Mouse (Mus musculus): ENCODE data around the gene Lmbr1l. TPM values are rescaled to one million over a fixed set of nuclear protein-coding genes. Genes with fewer than 3 reads are reported as not detected.

Lmbr1l gene
- total and polyA plus RNA-seq, 3 experiments = 7.0 to 17.3 TPM; not detected in 1

GRCm38 (mm10) chr15:98864951-98865350 lies 53.1 kb downstream of the Lmbr1l start:
- no peak overlapping the region for H3K4me3 ChIP-seq (ENCODE audit: control insufficient read depth in 1 of 2, insufficient read depth in 1 of 2, low read depth in 2 of 2, low read length in 2 of 2)
- H3K79me2 ChIP-seq (ENCODE audit: control insufficient read depth, insufficient read depth, low read length, poor library complexity) = peaks cover 42% of the 10 kb centered on the region
- TF ChIP-seq TCF12 (IDR thresholded peaks at IDR 0.05; ENCODE audit: low read depth, low read length) (no peak), NRF1 (IDR thresholded peaks at IDR 0.05; ENCODE audit: insufficient read depth, low read depth, low read length, poor library complexity, severe bottlenecking) (no peak), CHD2 (IDR thresholded peaks at IDR 0.05; ENCODE audit: low read length) (no peak), UBTF (IDR thresholded peaks at IDR 0.05; ENCODE audit: borderline replicate concordance, insufficient read depth, low read depth, low read length) (no peak), USF2 (IDR thresholded peaks at IDR 0.05; ENCODE audit: borderline replicate concordance in 1 of 2, insufficient read depth in 1 of 2, low read depth in 1 of 2, low read length in 2 of 2) (no peak), ZKSCAN1 (IDR thresholded peaks at IDR 0.05; ENCODE audit: low read depth, low read length) (no peak), JUND (IDR thresholded peaks at IDR 0.05; ENCODE audit: low read depth, low read length) (no peak), POLR2A (IDR thresholded peaks at IDR 0.05; ENCODE audit: control insufficient read depth in 1 of 2, insufficient read depth in 1 of 2, low read depth in 1 of 2, low read length in 2 of 2, poor library complexity in 1 of 2) (no peak), CTCF (IDR thresholded peaks at IDR 0.05 in 2 of 3, conservative IDR thresholded peaks at IDR 0.05 in 1 of 3; ENCODE audit: control insufficient read depth in 1 of 3, insufficient read depth in 1 of 3, low read depth in 2 of 3, low read length in 3 of 3, poor library complexity in 1 of 3, severe bottlenecking in 1 of 3) (no peak), GABPA (IDR thresholded peaks at IDR 0.05; ENCODE audit: low read depth, low read length) (no peak), MAZ (IDR thresholded peaks at IDR 0.05; ENCODE audit: low read depth, low read length) (no peak), ELF1 (IDR thresholded peaks at IDR 0.05; ENCODE audit: low read depth, low read length) (no peak), EP300 (IDR thresholded peaks at IDR 0.05; ENCODE audit: low read depth in 1 of 2, low read length in 2 of 2) (no peak), HCFC1 (IDR thresholded peaks at IDR 0.05; ENCODE audit: low read depth, low read length) (no peak), BHLHE40 (IDR thresholded peaks at IDR 0.05; ENCODE audit: borderline replicate concordance, low read depth, low read length) (no peak)
- no peaks in the 10 kb centered on the region for H3K27me3 ChIP-seq (ENCODE audit: control insufficient read depth in 1 of 2, insufficient read depth in 2 of 2, low read length in 2 of 2)
- H3K27ac ChIP-seq (ENCODE audit: control insufficient read depth, low read depth, low read length) = no peak overlapping the region
- H3K9ac ChIP-seq (ENCODE audit: control insufficient read depth, low read depth, low read length, poor library complexity, severe bottlenecking) = no peak overlapping the region
- H3K36me3 ChIP-seq (ENCODE audit: control insufficient read depth in 1 of 2, insufficient read depth in 2 of 2, low read length in 2 of 2) = peaks cover 18 to 23% of the 10 kb centered on the region in 2 experiments
- no peaks in the 10 kb centered on the region for H3K9me3 ChIP-seq (replicated peaks; ENCODE audit: insufficient read depth, low read length)
- DNase-seq (ENCODE audit: low read depth, low spot score) = no peak
- peaks cover 14 to 21% of the 10 kb centered on the region in 2 experiments for H3K4me1 ChIP-seq (ENCODE audit: control insufficient read depth in 1 of 2, insufficient read depth in 2 of 2, low read length in 2 of 2)

GRCm38 (mm10) chr15:98863451-98863958 lies 54.5 kb downstream of the Lmbr1l start:
- H3K27me3 ChIP-seq (ENCODE audit: control insufficient read depth in 1 of 2, insufficient read depth in 2 of 2, low read length in 2 of 2) = no peaks in the 10 kb centered on the region
- peaks cover 11 to 31% of the 10 kb centered on the region in 2 experiments for H3K36me3 ChIP-seq (ENCODE audit: control insufficient read depth in 1 of 2, insufficient read depth in 2 of 2, low read length in 2 of 2)
- DNase-seq (ENCODE audit: low read depth, low spot score) = no peak
- peaks cover 27% of the 10 kb centered on the region for H3K79me2 ChIP-seq (ENCODE audit: control insufficient read depth, insufficient read depth, low read length, poor library complexity)
- H3K4me3 ChIP-seq (ENCODE audit: control insufficient read depth in 1 of 2, insufficient read depth in 1 of 2, low read depth in 2 of 2, low read length in 2 of 2) = no peak overlapping the region
- H3K9ac ChIP-seq (ENCODE audit: control insufficient read depth, low read depth, low read length, poor library complexity, severe bottlenecking) = no peak overlapping the region
- TF ChIP-seq POLR2AphosphoS5 (IDR thresholded peaks at IDR 0.05; ENCODE audit: borderline replicate concordance, low read depth, low read length) = no peak
- no peak for TF ChIP-seq MAX (IDR thresholded peaks at IDR 0.05; ENCODE audit: low read length)
- TF ChIP-seq ETS1 (IDR thresholded peaks at IDR 0.05; ENCODE audit: low read depth, low read length) = no peak
- TF ChIP-seq POLR2AphosphoS2 (IDR thresholded peaks at IDR 0.05; ENCODE audit: low read length) = no peak
- TF ChIP-seq USF1 (IDR thresholded peaks at IDR 0.05; ENCODE audit: low read depth, low read length) = no peak
- no peak for TF ChIP-seq USF2 (IDR thresholded peaks at IDR 0.05; ENCODE audit: borderline replicate concordance in 1 of 2, insufficient read depth in 1 of 2, low read depth in 1 of 2, low read length in 2 of 2)
- TF ChIP-seq MYB (IDR thresholded peaks at IDR 0.05; ENCODE audit: low read depth, low read length) = no peak
- no peak for TF ChIP-seq RCOR1 (IDR thresholded peaks at IDR 0.05; ENCODE audit: low read depth, low read length)
- TF ChIP-seq MEF2A (IDR thresholded peaks at IDR 0.05; ENCODE audit: extremely low read depth, insufficient replicate concordance, low read depth, low read length, poor library complexity, severe bottlenecking) = no peak
- no peak for TF ChIP-seq NELFE (IDR thresholded peaks at IDR 0.05; ENCODE audit: low read depth, low read length)
- TF ChIP-seq HCFC1 (IDR thresholded peaks at IDR 0.05; ENCODE audit: low read depth, low read length) = no peak
- no peak for TF ChIP-seq CTCF (IDR thresholded peaks at IDR 0.05 in 2 of 3, conservative IDR thresholded peaks at IDR 0.05 in 1 of 3; ENCODE audit: control insufficient read depth in 1 of 3, insufficient read depth in 1 of 3, low read depth in 2 of 3, low read length in 3 of 3, poor library complexity in 1 of 3, severe bottlenecking in 1 of 3)
- TF ChIP-seq NRF1 (IDR thresholded peaks at IDR 0.05; ENCODE audit: insufficient read depth, low read depth, low read length, poor library complexity, severe bottlenecking) = no peak
- TF ChIP-seq SIN3A (IDR thresholded peaks at IDR 0.05; ENCODE audit: low read length) = no peak
- no peak for TF ChIP-seq EP300 (IDR thresholded peaks at IDR 0.05; ENCODE audit: low read depth in 1 of 2, low read length in 2 of 2)
- no peak for TF ChIP-seq MAZ (IDR thresholded peaks at IDR 0.05; ENCODE audit: low read depth, low read length)
- no peak for TF ChIP-seq MXI1 (IDR thresholded peaks at IDR 0.05; ENCODE audit: low read depth, low read length)
- no peak overlapping the region for H3K27ac ChIP-seq (ENCODE audit: control insufficient read depth, low read depth, low read length)
- H3K9me3 ChIP-seq (replicated peaks; ENCODE audit: insufficient read depth, low read length) = no peaks in the 10 kb centered on the region
- H3K4me1 ChIP-seq (ENCODE audit: control insufficient read depth in 1 of 2, insufficient read depth in 2 of 2, low read length in 2 of 2) = peaks cover 8 to 11% of the 10 kb centered on the region in 2 experiments

Data from MEL (cell line).